ENCODE assay signal across 17 mouse cellular contexts in the genomic region with DNA sequence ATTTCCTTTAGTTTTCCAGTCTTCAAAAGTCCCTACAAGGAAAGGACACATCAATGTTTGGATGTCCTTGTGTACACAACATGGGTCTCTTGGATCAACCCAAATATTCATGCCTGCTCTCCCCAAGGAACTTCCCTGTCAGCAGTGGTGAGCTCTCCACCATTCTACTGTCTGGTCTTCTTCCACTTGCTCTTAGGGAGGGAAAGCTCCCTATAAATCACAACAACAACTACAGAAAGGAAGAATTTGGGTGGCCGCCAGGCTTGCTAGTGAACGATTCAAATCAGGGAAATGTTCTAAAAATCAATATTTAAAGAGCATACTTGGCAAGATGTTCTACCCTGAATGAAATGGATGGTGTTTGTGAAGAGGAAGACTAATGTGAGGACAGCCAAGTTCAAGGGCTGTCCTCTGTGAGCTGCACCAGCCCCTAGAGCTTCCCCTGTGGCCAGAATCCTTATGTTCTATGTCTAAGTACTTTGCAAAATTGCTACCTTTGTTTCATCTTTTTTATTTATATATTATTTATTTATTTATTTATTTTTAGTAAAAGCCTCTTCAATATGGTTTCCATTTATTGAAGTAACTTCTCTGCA.
DNase-seq lines count a peak whose midpoint lies in the region; ATAC-seq lines count a peak whose summit lies in the region.
"Had no signal": no experiment of that assay in that cellular context is flagged by ENCODE, and none has a peak within 500 bp of the region (broad histone marks: within the 10 kb centered on the region; RNA-seq: fewer than 3 reads in every experiment).

No protein-coding gene starts in this region.

- ATAC-seq in intestine, embryonic 15.5 days = peak; percentile 66
- no peak for ATAC-seq in midbrain, embryonic 16.5 days
- ATAC-seq: forebrain, embryonic 13.5 days had no signal

- H3K4me1 ChIP-seq in intestine, embryonic 15.5 days (replicated peaks) = no peaks in the 10 kb centered on the region
- H3K4me1 ChIP-seq in midbrain, embryonic 16.5 days (ENCODE audit: control insufficient read depth, insufficient read depth, low read length) = no peaks in the 10 kb centered on the region
- H3K4me1 ChIP-seq: embryonic facial prominence, embryonic 10.5 days; forebrain, embryonic 13.5 days had no signal

- H3K27ac ChIP-seq in intestine, embryonic 15.5 days = no peak overlapping the region
- no peak overlapping the region for H3K27ac ChIP-seq in midbrain, embryonic 16.5 days (ENCODE audit: low read length)
- H3K27ac ChIP-seq: embryonic facial prominence, embryonic 10.5 days; forebrain, embryonic 13.5 days; hindbrain, embryonic 13.5 days; left cerebral cortex, adult 2 months had no signal

- no peaks in the 10 kb centered on the region for H3K36me3 ChIP-seq in intestine, embryonic 15.5 days
- H3K36me3 ChIP-seq in midbrain, embryonic 16.5 days (ENCODE audit: control insufficient read depth, insufficient read depth, low read length) = no peaks in the 10 kb centered on the region
- H3K36me3 ChIP-seq: embryonic facial prominence, embryonic 10.5 days; hindbrain, embryonic 13.5 days had no signal

- H3K4me2 ChIP-seq in intestine, embryonic 15.5 days (replicated peaks) = no peak overlapping the region
- H3K4me2 ChIP-seq in midbrain, embryonic 16.5 days (ENCODE audit: low read length) = no peak overlapping the region
- H3K4me2 ChIP-seq: forebrain, embryonic 13.5 days; heart, embryonic 11.5 days; hindbrain, embryonic 13.5 days had no signal

- no peak overlapping the region for H3K4me3 ChIP-seq in intestine, embryonic 15.5 days (replicated peaks)
- no peak overlapping the region for H3K4me3 ChIP-seq in midbrain, embryonic 16.5 days (ENCODE audit: low read depth, low read length)
- H3K4me3 ChIP-seq: embryonic facial prominence, embryonic 10.5 days; forebrain, embryonic 13.5 days; hindbrain, embryonic 13.5 days; left cerebral cortex, adult 2 months had no signal

- 38% methylated on average over 2 of the region's 2 CpGs for WGBS in intestine, embryonic 15.5 days
- WGBS in midbrain, embryonic 16.5 days = 84% methylated on average over 2 of the region's 2 CpGs

- H3K27me3 ChIP-seq in intestine, embryonic 15.5 days (replicated peaks) = no peaks in the 10 kb centered on the region
- H3K27me3 ChIP-seq in midbrain, embryonic 16.5 days (ENCODE audit: control insufficient read depth, insufficient read depth, low read depth, low read length) = no peaks in the 10 kb centered on the region
- H3K27me3 ChIP-seq: forebrain, embryonic 13.5 days; hindbrain, embryonic 13.5 days had no signal

- H3K9ac ChIP-seq in intestine, embryonic 15.5 days = no peak overlapping the region
- H3K9ac ChIP-seq in midbrain, embryonic 16.5 days (ENCODE audit: low read depth, low read length) = no peak overlapping the region
- H3K9ac ChIP-seq: forebrain, embryonic 13.5 days; hindbrain, embryonic 13.5 days had no signal

- H3K9me3 ChIP-seq in intestine, embryonic 15.5 days = no peaks in the 10 kb centered on the region
- H3K9me3 ChIP-seq in midbrain, embryonic 16.5 days (replicated peaks; ENCODE audit: control insufficient read depth, low read length, poor library complexity, severe bottlenecking) = no peaks in the 10 kb centered on the region
- H3K9me3 ChIP-seq: embryonic facial prominence, embryonic 10.5 days; forebrain, embryonic 13.5 days; hindbrain, embryonic 13.5 days had no signal

- DNase-seq in cerebellum, postnatal 10 days = peak; percentile 10 to 11
- DNase-seq in cerebellum, adult 11-12 months = no peak
- peak; percentile 67 to 68 for DNase-seq in kidney, postnatal 4 days
- no peak for DNase-seq in kidney, adult 18-20 months
- DNase-seq in right cerebral cortex, postnatal 14 days = peak; percentile 12
- DNase-seq in right cerebral cortex, postnatal 36 days (ENCODE audit: low spot score in 2 of 2) = no peak
- DNase-seq: B cell, adult 2 months; cerebellum, adult 18-20 months; heart, postnatal 14 days; thymus, adult 18-20 months had no signal

Comparison
In these comparisons a context has a peak if more than half of its experiments do, and no peak if none do; other contexts are left out.
1. DNase-seq: peak in cerebellum, postnatal 10 days (2 of 2), kidney, postnatal 4 days (2 of 2) and right cerebral cortex, postnatal 14 days (single experiment); none in cerebellum, adult 11-12 months (single experiment), kidney, adult 18-20 months (single experiment) and right cerebral cortex, postnatal 36 days (0 of 2).